Mouse (Mus musculus) stomach, embryonic 14.5 days (tissue): ENCODE results near the gene Khnyn. TPM values are rescaled to one million over a fixed set of nuclear protein-coding genes. Genes with fewer than 3 reads are reported as not detected.

Experiments
- ATAC-seq: fragments of 200-750 bp; cut with Nextera tagmentation; 2 replicates; pipeline ENCODE4 v1.8.0; 2017; ENCODE audit warnings: low read depth, moderate TSS enrichment; ENCODE audit not compliant: insufficient number of reproducible peaks, insufficient read depth, low FRiP score
- H3K27ac ChIP-seq: fragments of 300-500 bp; sonication (generic); 2 replicates; pipeline ENCODE4 v1.5.1; 2014; ENCODE audit warnings: mild to moderate bottlenecking, low read length, moderate library complexity, mixed read lengths
- H3K27me3 ChIP-seq: fragments of 300-500 bp; sonication (generic); 2 replicates; pipeline ENCODE4 v1.6.1; 2014; ENCODE audit warnings: low read length, control low read depth, mixed read lengths; ENCODE audit not compliant: control insufficient read depth, insufficient read depth
- H3K36me3 ChIP-seq: fragments of 300-500 bp; sonication (generic); 2 replicates; pipeline ENCODE4 v1.6.1; 2014; ENCODE audit warnings: mild to moderate bottlenecking, control low read depth, low read length, moderate library complexity, mixed read lengths; ENCODE audit not compliant: control insufficient read depth, insufficient read depth
- H3K4me1 ChIP-seq: fragments of 300-500 bp; sonication (generic); 2 replicates; pipeline ENCODE4 v1.6.1; 2014; ENCODE audit warnings: low read length, control low read depth, mixed read lengths; ENCODE audit not compliant: control insufficient read depth, insufficient read depth
- H3K4me2 ChIP-seq: fragments of 300-500 bp; sonication (generic); replicated peaks from 2 replicates; pipeline ENCODE4 v1.6.1; 2014; ENCODE audit warnings: low read depth, low read length, control low read depth
- H3K4me3 ChIP-seq: fragments of 300-500 bp; sonication (generic); 2 replicates; pipeline ENCODE4 v1.5.1; 2014; ENCODE audit warnings: low read depth, low read length, control low read depth
- H3K9ac ChIP-seq: fragments of 300-500 bp; sonication (generic); replicated peaks from 2 replicates; pipeline ENCODE4 v1.6.1; 2014; ENCODE audit warnings: low read depth, mild to moderate bottlenecking, control low read depth, low read length, moderate library complexity, mixed read lengths
- H3K9me3 ChIP-seq: fragments of 300-500 bp; sonication (generic); 2 replicates; pipeline ENCODE4 v1.6.1; 2016; ENCODE audit warnings: low read depth, low read length, control low read depth; ENCODE audit not compliant: control insufficient read depth
- WGBS: fragments of 180-500 bp; shearing (Covaris S2); extraction: QIAGEN DNeasy Blood & Tissue Kit; methylation state at CpG from one replicate; pipeline ENCODE4 v1.1.7; 2014; 5-methylcytosine and 5-hydroxymethylcytosine counted together
- polyA plus RNA-seq: library from polyadenylated mRNA; unstranded; fragments of >200 nt; fragmentation: Nextera tagmentation; extraction: Ambion mirVana; gene quantifications from 2 replicates; pipeline ENCODE4 v1.2.1, GENCODE M21; 2014

The Khnyn gene
- polyA plus RNA-seq, 1 experiment from 2014 or later, result 10.4 TPM

DNA sequence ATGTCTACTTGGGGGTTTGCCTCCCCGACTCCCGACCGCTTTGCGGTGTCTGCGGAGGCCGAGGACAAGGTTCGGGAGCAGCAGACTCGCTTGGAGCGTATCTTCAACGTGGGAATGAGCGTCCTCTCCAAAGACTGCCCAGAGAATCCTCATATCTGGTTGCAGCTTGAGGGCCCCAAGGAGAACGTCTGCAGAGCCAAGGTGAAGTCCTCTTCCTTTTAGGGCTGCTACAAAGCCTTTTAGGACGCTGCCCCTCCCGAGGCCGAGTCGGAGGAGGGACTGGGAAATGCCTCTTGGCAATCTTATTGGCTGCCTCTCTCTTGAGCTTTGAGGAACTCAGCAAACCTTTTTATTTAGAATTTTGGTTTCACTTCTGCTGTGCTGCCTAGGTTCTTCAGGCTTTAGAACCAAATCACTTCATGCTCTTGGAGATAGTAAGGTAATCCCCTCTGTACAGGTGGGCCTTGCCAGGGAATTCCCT, 1.1 kb downstream of the Khnyn start:
- 1% methylated on average over 16 of the region's 16 CpGs for WGBS
- Histone ChIP-seq H3K4me2 (peak overlapping the region; percentile 85), H3K36me3 (peaks cover 39% of the 10 kb centered on the region), H3K9me3 (no peaks in the 10 kb centered on the region), H3K4me1 (peaks cover 26% of the 10 kb centered on the region), H3K27me3 (no peaks in the 10 kb centered on the region), H3K9ac (peak overlapping the region; percentile 62), H3K27ac (peak overlapping the region; percentile 95), H3K4me3 (peak overlapping the region; percentile 65)
- ATAC-seq, result no peak

DNA sequence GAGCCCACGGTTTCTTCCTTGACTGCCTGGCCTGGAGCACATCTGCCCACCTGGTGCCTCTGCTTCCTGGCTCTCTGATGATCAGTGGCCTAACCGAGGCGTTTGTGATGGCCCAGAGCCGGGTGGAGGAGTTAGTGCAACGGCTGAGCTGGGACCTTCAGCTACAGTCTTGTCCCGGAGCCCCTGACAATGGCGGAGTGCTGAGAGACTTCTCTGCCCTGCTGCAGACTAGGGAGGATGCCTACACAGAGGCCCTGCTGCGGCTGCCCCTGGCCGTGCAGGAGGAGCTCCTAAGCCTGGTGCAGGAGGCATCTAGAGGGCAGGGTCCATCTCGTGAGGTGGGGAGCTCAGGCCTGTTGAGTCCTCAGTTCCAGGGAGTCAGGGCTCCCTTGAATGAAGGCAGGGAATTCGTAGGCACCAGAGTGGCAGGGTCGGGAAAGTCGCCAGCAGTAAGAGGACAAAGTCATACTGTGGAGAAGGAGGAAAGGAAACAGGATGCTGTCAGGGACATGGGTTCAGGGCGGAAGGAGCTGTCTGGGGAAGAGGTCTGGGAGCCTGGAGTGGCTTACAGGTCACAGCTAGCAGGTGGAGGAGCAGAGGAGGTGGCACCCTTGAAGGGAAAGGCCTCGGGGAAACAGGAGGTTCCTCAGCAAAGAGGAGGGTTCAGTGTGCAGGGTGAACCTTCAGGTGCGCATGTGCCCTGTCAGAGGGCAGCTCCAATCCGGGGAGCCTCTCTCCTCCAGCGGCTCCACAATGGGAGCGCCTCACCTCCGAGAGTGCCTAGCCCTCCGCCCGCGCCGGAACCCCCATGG, 2.0 kb downstream of the Khnyn start:
- H3K27ac ChIP-seq, result no peak overlapping the region; the same call in 1 of the 2 replicates
- no peak for ATAC-seq
- no peaks in the 10 kb centered on the region for H3K9me3 ChIP-seq
- peaks cover 40% of the 10 kb centered on the region for H3K36me3 ChIP-seq
- H3K27me3 ChIP-seq, result no peaks in the 10 kb centered on the region
- peaks cover 26% of the 10 kb centered on the region for H3K4me1 ChIP-seq
- H3K4me2 ChIP-seq, result peak overlapping the region; percentile 85
- WGBS, result 77% methylated on average over 23 of the region's 24 CpGs
- no peak overlapping the region for H3K4me3 ChIP-seq
- 0 out of 2 replicates have a peak overlapping the region, but pooled peaks have one; percentile 62 for H3K9ac ChIP-seq

DNA sequence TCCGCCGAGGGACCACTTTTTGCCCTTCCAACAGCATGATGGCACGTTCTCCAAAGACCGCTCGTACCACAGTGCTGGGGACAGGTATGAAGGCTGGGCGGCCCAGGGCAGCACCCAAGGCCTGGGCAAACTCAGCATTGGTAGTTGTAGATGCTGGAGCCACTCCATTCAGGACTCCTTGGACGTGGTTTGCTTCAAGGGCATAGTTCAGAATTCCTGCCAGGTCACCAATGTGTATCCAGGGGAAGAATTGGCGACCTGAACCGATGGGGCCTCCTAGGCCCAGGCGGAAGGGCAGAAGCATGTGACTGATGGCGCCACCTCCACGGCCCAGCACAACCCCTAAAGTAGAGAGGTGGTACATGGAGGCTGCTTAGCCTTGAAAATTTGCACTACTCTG, 12.9 kb downstream of the Khnyn start:
- no peak for ATAC-seq
- H3K9me3 ChIP-seq, result no peaks in the 10 kb centered on the region
- peaks cover 51% of the 10 kb centered on the region for H3K36me3 ChIP-seq
- no peak overlapping the region for H3K4me3 ChIP-seq
- H3K27ac ChIP-seq, result no peak overlapping the region
- no peak overlapping the region for H3K4me2 ChIP-seq
- H3K27me3 ChIP-seq, result no peaks in the 10 kb centered on the region
- H3K9ac ChIP-seq, result no peak overlapping the region
- peaks cover 13% of the 10 kb centered on the region; the same call in 1 of the 2 replicates for H3K4me1 ChIP-seq
- 88% methylated on average over 12 of the region's 12 CpGs for WGBS

DNA sequence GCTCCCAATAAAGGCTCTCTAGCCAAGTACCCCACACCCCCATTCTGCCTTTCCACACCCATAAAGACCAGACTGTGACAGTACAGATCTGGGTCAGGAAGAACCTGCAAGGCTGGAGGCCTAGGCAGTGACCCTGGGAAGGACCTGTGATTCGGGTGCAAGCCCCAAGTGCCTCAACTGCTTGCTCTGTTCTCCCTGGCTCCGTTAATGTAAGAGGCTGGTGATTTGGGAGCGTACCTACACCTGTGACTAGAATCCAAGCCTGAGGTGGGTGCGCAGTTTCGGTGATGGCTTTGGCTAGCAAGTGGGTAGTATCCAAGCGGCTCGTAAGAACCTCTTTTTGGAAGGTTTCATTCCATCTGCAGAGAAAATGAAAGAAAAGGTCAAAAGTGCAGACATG, 14.2 kb downstream of the Khnyn start:
- Histone ChIP-seq H3K27me3 (no peaks in the 10 kb centered on the region), H3K36me3 (peaks cover 43% of the 10 kb centered on the region), H3K4me2 (peak overlapping the region; percentile 85; the same call in 1 of the 2 replicates), H3K9me3 (no peaks in the 10 kb centered on the region), H3K4me1 (peaks cover 13% of the 10 kb centered on the region; the same call in 1 of the 2 replicates), H3K9ac (no peak overlapping the region), H3K4me3 (no peak overlapping the region), H3K27ac (peak overlapping the region; percentile 87; the same call in 1 of the 2 replicates)
- WGBS, result 80% methylated on average over 7 of the region's 7 CpGs
- no peak for ATAC-seq

DNA sequence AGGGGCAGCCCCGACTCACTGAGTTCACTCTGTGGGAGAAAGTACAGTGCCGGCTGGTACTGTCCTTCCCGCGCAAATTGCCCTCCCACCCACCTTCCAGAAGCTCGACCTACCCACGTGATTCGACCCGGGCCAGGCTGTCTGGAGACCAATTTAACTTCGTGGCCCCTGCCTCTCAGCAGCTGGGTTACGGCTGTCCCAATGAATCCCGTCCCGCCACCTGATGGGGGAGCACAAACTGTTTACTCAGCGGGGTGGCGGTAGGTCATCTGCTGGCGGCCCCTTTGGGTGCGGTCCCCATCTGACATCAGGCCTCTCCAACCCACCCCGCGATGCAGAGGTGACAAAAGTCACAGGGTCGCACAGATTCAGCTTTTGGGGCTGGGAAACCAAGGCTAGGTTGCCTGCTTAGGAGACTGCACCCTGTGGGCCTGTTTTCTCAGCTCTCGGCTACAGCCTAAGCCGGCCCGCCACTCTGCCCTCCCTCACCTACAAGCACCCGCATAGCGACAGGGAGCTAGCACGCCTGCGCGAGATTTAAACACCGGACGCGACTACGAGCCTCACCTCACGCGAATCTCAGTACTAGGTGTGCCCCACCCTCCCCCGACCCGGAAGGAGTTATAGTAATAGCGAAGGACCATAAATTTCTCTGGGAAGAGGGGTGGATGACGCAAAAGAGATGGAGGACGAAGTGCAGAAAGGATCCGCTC, 15.1 kb downstream of the Khnyn start, which contains the start of gene Sdr39u1:
TSS of gene Sdr39u1 (minus strand) at position 593 of the 713 bp plus-strand sequence.
- Histone ChIP-seq H3K4me1 (peaks cover 13% of the 10 kb centered on the region; the same call in 1 of the 2 replicates), H3K4me3 (peak within 1 kb of the TSS; percentile 36), H3K36me3 (peaks cover 35% of the 10 kb centered on the region), H3K9me3 (no peaks in the 10 kb centered on the region), H3K27me3 (no peaks in the 10 kb centered on the region), H3K9ac (peak within 1 kb of the TSS; percentile 37), H3K27ac (peak within 1 kb of the TSS; percentile 87), H3K4me2 (peak within 1 kb of the TSS; percentile 85)
- ATAC-seq, result peak; percentile 92
- under 1% methylated on average over 39 of the region's 39 CpGs for WGBS

DNA sequence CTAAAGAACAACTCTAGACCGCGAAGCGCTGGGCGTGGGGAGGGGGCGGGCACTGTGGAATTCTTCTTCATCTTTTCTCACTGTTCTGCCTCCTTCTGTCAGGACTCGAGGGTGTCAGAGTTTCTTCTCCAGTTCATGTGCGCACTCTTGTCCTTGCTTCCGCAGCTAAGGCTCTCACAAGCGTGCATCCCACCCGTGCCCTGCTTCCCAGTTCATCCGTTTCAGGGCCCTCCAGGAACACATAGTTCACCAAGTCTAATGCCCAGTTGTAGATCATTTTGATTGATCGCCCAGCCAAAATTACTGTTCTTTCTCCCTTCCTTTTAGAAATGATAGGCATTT, 15.6 kb downstream of the Khnyn start:
- peaks cover 13% of the 10 kb centered on the region; the same call in 1 of the 2 replicates for H3K4me1 ChIP-seq
- H3K27ac ChIP-seq, result peak overlapping the region; percentile 87
- peaks cover 30% of the 10 kb centered on the region for H3K36me3 ChIP-seq
- H3K4me3 ChIP-seq, result peak overlapping the region; percentile 36
- no peak for ATAC-seq
- no peaks in the 10 kb centered on the region for H3K27me3 ChIP-seq
- H3K4me2 ChIP-seq, result peak overlapping the region; percentile 85
- H3K9ac ChIP-seq, result peak overlapping the region; percentile 37
- no peaks in the 10 kb centered on the region for H3K9me3 ChIP-seq
- WGBS, result 6% methylated on average over 12 of the region's 12 CpGs

DNA sequence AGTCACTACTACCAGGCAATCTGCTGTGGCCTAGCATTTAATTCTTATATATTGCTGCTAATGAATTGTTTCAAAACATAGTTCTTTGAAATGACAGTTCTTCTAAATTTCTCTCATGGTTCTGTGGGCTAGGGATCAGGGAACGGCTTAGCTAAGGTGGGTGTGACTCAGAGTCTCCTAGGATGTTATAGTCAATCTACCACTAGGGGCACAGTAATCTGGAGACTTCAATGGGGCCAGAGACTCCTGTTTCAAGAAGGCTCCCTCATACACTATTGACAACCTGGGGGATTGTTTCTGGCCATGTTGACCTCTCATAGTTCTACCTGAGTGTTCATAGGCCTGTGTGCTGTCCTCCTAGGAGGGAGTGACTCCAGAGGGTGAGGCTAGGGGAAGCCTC, 20.8 kb downstream of the Khnyn start:
- H3K36me3 ChIP-seq, result no peaks in the 10 kb centered on the region
- H3K4me1 ChIP-seq, result peaks cover 7% of the 10 kb centered on the region; the same call in 1 of the 2 replicates
- no peaks in the 10 kb centered on the region for H3K27me3 ChIP-seq
- no peaks in the 10 kb centered on the region for H3K9me3 ChIP-seq
- H3K9ac ChIP-seq, result no peak overlapping the region
- H3K27ac ChIP-seq, result no peak overlapping the region
- no peak overlapping the region for H3K4me3 ChIP-seq
- 29% methylated on average over 1 of the region's 1 CpGs for WGBS
- no peak overlapping the region for H3K4me2 ChIP-seq
- no peak for ATAC-seq

DNA sequence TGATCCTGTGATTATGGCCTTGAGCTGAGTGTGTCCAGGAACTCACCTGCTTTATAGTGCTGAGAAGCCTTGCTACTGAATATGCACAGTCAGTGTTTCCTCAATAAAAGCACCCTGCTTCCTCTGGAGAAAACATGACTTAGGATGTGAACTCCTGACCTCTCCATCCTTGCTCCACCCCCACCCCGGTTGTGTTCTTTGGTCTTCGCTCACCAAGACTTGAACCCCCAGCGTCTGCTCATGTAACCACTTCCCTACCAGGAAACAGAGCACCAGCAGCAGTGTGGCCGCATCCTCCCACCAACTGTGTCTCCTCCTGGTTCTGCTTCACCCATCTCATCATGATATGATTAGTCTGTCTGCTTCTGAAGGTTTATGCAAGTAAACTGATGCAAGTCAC, 28.7 kb downstream of the Khnyn start:
- Histone ChIP-seq H3K9ac (no peak overlapping the region), H3K4me2 (no peak overlapping the region), H3K4me3 (no peak overlapping the region), H3K4me1 (no peaks in the 10 kb centered on the region), H3K36me3 (no peaks in the 10 kb centered on the region), H3K9me3 (no peaks in the 10 kb centered on the region), H3K27ac (no peak overlapping the region), H3K27me3 (no peaks in the 10 kb centered on the region)
- 61% methylated on average over 4 of the region's 4 CpGs for WGBS
- ATAC-seq, result no peak
